Mouse (Mus musculus) lung, embryonic 15.5 days (tissue): ENCODE measurements around the gene Zcwpw1. TPM values are rescaled to one million over a fixed set of nuclear protein-coding genes. Genes with fewer than 3 reads are reported as not detected.
A peak's percentile ranks its signal among the peaks of the same experiment; 100 is the strongest.

Experiments used
- ATAC-seq: fragments of 200-750 bp; cut with Nextera tagmentation; 2 replicates; pipeline ENCODE4 v1.8.0; 2017; ENCODE audit warnings: moderate number of reproducible peaks, borderline replicate concordance; ENCODE audit not compliant: low FRiP score, low TSS enrichment; ENCODE audit errors: extremely low read depth
- H3K27ac ChIP-seq: fragments of 300-500 bp; sonication (generic); 2 replicates; pipeline ENCODE4 v1.5.1; 2015; ENCODE audit warnings: moderate library complexity, mild to moderate bottlenecking, inconsistent platforms
- H3K27me3 ChIP-seq: fragments of 300-500 bp; sonication (generic); 2 replicates; pipeline ENCODE4 v1.6.1; 2015; ENCODE audit warnings: inconsistent platforms
- H3K36me3 ChIP-seq: fragments of 300-500 bp; sonication (generic); 2 replicates; pipeline ENCODE4 v1.6.1; 2015; ENCODE audit warnings: inconsistent platforms
- H3K4me1 ChIP-seq: fragments of 300-500 bp; sonication (generic); 2 replicates; pipeline ENCODE4 v1.6.1; 2015; ENCODE audit warnings: inconsistent platforms
- H3K4me2 ChIP-seq: fragments of 300-500 bp; sonication (generic); 2 replicates; pipeline ENCODE4 v1.6.1; 2015; ENCODE audit warnings: inconsistent platforms, mild to moderate bottlenecking, moderate library complexity
- H3K4me3 ChIP-seq: fragments of 300-500 bp; sonication (generic); 2 replicates; pipeline ENCODE4 v1.5.1; 2015; ENCODE audit warnings: mild to moderate bottlenecking, inconsistent platforms
- H3K9ac ChIP-seq: fragments of 300-500 bp; sonication (generic); 2 replicates; pipeline ENCODE4 v1.6.1; 2015; ENCODE audit warnings: inconsistent platforms
- H3K9me3 ChIP-seq: fragments of 300-500 bp; sonication (generic); 2 replicates; pipeline ENCODE4 v1.6.1; 2016; ENCODE audit warnings: inconsistent platforms
- WGBS: fragments of 180-500 bp; shearing (Covaris S2); methylation state at CpG from one replicate; pipeline ENCODE4 v1.1.7; 2015; 5-methylcytosine and 5-hydroxymethylcytosine counted together
- polyA plus RNA-seq: library from polyadenylated mRNA; unstranded; fragments of >200 nt; fragmentation: Nextera tagmentation; extraction: Ambion mirVana; gene quantifications from 2 replicates; pipeline ENCODE4 v1.2.1, GENCODE M21; 2015

Gene Zcwpw1
- polyA plus RNA-seq, result 23.1 and 28.2 TPM in 2 replicates

DNA sequence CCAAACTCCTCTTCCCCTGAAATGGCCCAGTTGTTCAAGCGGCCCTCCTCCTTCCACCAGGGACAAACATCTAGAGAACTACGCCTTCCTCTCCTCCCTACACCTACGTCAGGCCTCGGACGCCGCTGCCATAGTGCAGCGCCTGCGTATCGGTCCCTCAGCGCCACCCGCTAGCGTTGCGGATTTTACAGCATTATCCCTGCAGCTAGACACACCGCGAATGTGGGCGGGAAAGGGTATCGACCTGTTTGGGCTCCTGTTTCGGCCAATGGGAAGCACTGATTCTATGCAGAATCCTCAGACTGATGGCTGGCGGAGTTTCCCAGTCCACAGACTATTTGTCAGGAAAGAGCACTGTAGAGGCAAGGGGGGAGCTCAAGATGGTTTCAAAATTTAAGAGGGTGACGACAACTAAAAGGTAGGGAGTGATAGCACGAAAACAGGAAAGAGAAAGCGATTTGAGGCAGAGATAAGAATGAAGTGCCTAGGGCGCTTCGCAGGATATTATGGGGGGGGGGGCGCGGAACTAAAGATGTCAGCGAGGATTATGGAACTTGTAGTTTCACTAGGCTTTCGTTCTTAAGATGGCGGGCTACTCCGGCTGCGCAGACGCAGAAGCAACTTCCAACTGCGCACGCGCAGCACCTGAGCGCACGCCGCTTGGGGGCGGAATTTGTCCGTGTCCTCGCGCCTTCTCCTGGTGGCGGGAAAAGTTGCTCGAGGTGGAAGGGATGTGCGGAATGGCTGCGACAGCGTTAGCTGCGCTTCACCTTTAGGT lies at the start of gene Zcwpw1, which contains the start of gene Mepce:
Zcwpw1 (plus strand) TSS at position 648 of the 778 bp plus-strand sequence.
Mepce (minus strand) TSS at position 505 of the 778 bp plus-strand sequence.
- Histone ChIP-seq H3K4me2 (peak within 1 kb of the TSS; percentile 70), H3K9ac (peak within 1 kb of the TSS; percentile 79), H3K4me1 (peaks cover 36% of the 10 kb centered on the region), H3K36me3 (peaks cover 14% of the 10 kb centered on the region), H3K27ac (peak within 1 kb of the TSS; percentile 99), H3K27me3 (no peaks in the 10 kb centered on the region), H3K4me3 (peak within 1 kb of the TSS; percentile 61), H3K9me3 (no peaks in the 10 kb centered on the region)
- peak; percentile 52 for ATAC-seq
- under 1% methylated on average over 48 of the region's 48 CpGs for WGBS

DNA sequence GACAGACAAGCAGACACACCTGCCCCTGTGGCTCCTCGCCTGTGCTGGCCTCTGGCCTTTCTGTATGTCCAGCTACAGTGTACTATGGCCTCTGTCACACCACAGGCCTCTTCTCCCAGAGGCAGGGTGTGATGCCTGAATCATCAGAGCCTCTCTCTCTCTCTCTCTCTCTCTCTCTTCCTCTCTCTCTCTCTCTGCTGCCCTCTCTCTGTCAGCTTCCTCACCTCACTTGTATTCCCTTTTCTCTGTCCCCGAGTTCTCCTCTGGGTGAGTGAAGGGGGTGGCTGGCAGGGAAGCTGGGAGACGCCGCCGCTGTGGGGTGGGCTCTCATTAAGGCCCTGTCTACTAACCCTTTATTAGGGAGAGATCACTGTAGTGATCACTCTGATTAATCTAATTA lies 49.1 kb upstream of the Zcwpw1 start:
- Histone ChIP-seq H3K4me1 (peaks cover 20% of the 10 kb centered on the region), H3K27ac (no peak overlapping the region), H3K9me3 (no peaks in the 10 kb centered on the region), H3K4me3 (no peak overlapping the region), H3K4me2 (no peak overlapping the region), H3K9ac (no peak overlapping the region), H3K27me3 (no peaks in the 10 kb centered on the region), H3K36me3 (no peaks in the 10 kb centered on the region)
- WGBS, result 50% methylated on average over 5 of the region's 5 CpGs
- ATAC-seq, result no peak

DNA sequence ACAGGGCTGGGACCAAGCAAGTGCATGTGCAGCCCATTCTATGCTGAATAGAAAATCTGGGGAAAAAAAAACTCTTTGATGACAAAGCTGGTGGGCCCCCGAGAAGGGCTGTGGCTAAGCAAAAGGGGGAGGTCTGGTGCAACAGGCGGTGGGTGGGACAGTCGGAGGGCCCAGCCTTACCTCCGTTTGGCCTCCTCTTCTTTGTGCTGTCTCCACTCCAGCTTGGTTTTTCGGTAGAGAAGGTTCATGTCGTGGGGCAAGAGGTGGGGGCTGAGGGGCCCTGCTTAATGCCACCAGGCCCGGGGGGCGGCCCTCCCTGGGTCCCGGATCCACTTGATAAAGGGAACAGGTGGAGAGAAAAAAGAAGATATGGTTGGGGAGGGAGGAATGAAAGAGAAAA lies 48.1 kb upstream of the Zcwpw1 start:
- no peak overlapping the region for H3K27ac ChIP-seq
- H3K4me3 ChIP-seq, result no peak overlapping the region
- no peak overlapping the region for H3K9ac ChIP-seq
- 54% methylated on average over 9 of the region's 9 CpGs for WGBS
- H3K4me2 ChIP-seq, result peak overlapping the region; percentile 97; the same call in 1 of the 2 replicates
- peaks cover 20% of the 10 kb centered on the region for H3K4me1 ChIP-seq
- no peaks in the 10 kb centered on the region for H3K27me3 ChIP-seq
- H3K36me3 ChIP-seq, result no peaks in the 10 kb centered on the region
- no peaks in the 10 kb centered on the region for H3K9me3 ChIP-seq
- no peak for ATAC-seq

DNA sequence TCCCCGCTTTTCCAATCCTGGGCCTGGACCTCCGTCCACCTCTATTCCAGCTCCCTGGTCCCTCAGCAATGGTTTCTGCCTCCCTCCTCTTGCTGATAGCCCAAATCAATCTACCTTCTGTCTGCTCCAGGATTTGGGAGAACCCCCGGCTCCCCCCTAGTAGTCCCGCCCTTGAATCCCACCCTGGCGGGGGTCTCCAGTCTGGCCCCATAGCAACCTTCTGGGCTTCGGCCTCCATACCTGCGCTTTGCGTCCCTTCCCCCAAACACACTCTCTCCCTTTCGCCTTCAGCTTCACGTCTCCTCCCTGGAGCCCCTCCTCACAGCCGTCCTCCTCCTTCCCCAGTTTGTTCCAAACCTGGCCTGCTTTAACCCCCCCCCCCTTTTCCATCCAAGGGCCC lies 47.1 kb upstream of the Zcwpw1 start:
- H3K4me2 ChIP-seq, result peak overlapping the region; percentile 97
- H3K9me3 ChIP-seq, result no peaks in the 10 kb centered on the region
- no peaks in the 10 kb centered on the region for H3K36me3 ChIP-seq
- peak overlapping the region; percentile 73 for H3K4me3 ChIP-seq
- H3K9ac ChIP-seq, result peak overlapping the region; percentile 60
- H3K4me1 ChIP-seq, result peaks cover 28% of the 10 kb centered on the region
- no peaks in the 10 kb centered on the region for H3K27me3 ChIP-seq
- 7% methylated on average over 11 of the region's 11 CpGs for WGBS
- peak overlapping the region; percentile 81; the same call in 1 of the 2 replicates for H3K27ac ChIP-seq
- 0 out of 2 replicates have a peak, but pooled peaks have one; percentile 2 for ATAC-seq

DNA sequence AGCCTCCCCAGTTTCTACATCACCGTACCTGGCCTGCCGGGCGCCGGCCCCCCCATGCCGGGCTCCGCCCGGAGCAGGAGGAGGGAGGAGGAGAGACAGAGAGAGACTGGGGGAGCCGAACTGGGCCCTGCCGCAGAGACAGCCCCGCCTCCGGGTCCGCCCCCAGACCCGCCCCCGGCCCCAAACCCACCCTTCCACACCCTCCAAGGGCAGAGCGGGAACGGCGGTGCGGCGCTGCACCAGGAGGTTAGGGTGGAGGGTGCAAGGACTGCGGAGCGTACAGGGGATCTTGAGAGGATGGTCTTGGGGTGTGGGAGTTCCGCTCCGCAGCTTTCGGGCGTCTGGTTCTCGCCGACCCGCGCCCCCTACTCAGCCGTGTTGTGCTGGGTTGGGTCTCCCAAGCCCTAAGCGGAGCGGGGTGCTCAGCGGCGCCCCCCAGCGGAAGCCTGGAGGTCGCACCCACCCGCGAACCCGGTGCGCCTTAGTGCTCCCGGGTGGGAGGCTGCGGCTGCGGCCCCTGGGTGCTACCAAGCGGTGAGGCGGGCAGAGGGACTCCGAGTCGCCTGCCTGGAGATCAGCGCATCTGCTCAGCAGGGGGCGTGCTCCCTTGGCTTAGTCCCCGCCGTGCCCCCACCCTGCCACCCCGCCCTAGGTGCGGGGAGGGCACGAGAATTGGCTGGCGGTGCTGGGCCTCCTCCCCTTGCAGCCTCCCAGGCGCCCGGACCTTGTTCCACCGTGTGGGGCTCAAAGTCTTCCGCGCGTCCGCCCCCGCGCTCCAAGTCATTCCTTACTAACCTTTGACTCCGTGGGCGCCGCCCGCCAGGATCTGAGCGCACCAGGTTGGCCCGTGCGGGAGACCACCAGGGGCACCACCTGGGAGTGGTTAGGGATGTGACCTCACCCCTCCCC lies 46.3 kb upstream of the Zcwpw1 start, which contains the start of gene Nyap1:
Nyap1 (minus strand) TSS at position 585 of the 909 bp plus-strand sequence.
- Histone ChIP-seq H3K27ac (peak within 1 kb of the TSS; percentile 81; the same call in 1 of the 2 replicates), H3K4me2 (peak within 1 kb of the TSS; percentile 97), H3K4me1 (peaks cover 30% of the 10 kb centered on the region), H3K9me3 (no peaks in the 10 kb centered on the region), H3K4me3 (peak within 1 kb of the TSS; percentile 73), H3K27me3 (no peaks in the 10 kb centered on the region), H3K9ac (peak within 1 kb of the TSS; percentile 60), H3K36me3 (no peaks in the 10 kb centered on the region)
- peak; percentile 85 for ATAC-seq
- WGBS, result under 1% methylated on average over 70 of the region's 71 CpGs

DNA sequence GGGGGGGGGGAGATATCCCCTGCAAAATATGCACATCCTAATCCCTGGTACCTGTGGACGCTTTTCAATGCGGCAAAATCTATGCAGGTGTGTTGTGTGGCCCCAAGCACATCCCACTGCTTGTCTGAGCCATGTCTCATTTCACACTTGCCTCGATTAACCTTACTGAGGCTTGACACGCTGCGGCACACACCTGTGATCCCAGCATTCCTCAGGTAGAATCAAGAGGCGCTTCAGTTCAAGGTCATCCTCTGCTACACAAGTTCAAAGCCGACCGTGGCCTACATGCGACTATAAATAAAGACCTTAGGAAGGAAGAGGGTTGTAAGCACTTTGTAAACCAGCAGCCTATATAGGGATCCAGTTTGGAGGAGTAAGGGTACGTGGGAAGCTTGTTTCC lies 45.5 kb upstream of the Zcwpw1 start:
- no peaks in the 10 kb centered on the region for H3K27me3 ChIP-seq
- WGBS, result 52% methylated on average over 10 of the region's 10 CpGs

DNA sequence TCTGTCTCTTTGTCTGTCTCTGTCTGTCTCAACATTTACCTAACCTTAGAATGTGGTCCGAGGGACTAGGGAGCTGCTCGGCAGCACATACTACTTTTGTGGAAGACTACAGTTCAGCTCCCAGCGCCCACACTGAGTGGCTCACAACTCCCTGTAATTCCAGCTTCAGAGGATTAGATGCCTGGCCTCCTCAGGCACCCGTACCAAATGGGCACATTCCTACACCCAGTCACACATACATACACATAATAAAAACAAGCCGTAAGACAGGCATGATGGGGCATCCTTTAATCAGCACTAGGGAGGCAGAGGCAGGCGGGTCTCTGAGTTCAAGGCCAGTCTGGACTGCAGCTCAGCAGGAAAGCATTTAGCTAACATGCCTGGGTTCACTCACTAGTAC lies 44.8 kb upstream of the Zcwpw1 start:
- Histone ChIP-seq H3K4me3 (no peak overlapping the region), H3K4me1 (peaks cover 34% of the 10 kb centered on the region), H3K27me3 (no peaks in the 10 kb centered on the region), H3K4me2 (no peak overlapping the region), H3K27ac (no peak overlapping the region), H3K9ac (no peak overlapping the region), H3K9me3 (no peaks in the 10 kb centered on the region), H3K36me3 (no peaks in the 10 kb centered on the region)
- WGBS, result 87% methylated on average over 6 of the region's 6 CpGs
- no peak for ATAC-seq

More for the DNA sequence above, 45.5 kb upstream of the Zcwpw1 start:
- Histone ChIP-seq H3K4me3 (peak overlapping the region; percentile 73; the same call in 1 of the 2 replicates), H3K4me1 (peaks cover 30% of the 10 kb centered on the region), H3K27ac (no peak overlapping the region), H3K4me2 (peak overlapping the region; percentile 97), H3K36me3 (no peaks in the 10 kb centered on the region), H3K9me3 (no peaks in the 10 kb centered on the region), H3K9ac (no peak overlapping the region)
- no peak for ATAC-seq

DNA sequence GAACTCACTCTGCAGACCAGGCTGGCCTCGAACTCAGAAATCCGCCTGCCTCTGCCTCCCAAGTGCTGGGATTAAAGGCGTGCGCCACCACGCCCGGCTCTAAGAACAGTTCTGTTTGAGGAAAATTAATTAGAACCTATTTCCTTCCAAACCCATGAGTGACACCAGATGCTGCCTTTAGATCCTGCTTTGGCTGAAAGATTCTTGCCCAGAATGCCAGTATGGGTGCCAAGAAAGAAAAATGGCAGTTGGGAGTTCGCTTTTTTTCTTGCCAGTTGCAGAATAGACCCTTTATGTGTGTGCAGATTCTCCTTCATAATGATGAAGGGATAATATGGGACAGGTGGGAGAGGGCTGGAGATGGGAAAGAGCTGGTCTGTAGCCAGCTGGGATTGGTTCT lies 43.4 kb upstream of the Zcwpw1 start:
- ATAC-seq, result no peak
- no peak overlapping the region for H3K4me3 ChIP-seq
- no peaks in the 10 kb centered on the region for H3K9me3 ChIP-seq
- peaks cover 47% of the 10 kb centered on the region for H3K4me1 ChIP-seq
- H3K9ac ChIP-seq, result no peak overlapping the region
- H3K27ac ChIP-seq, result no peak overlapping the region
- H3K36me3 ChIP-seq, result no peaks in the 10 kb centered on the region
- no peak overlapping the region for H3K4me2 ChIP-seq
- 84% methylated on average over 7 of the region's 7 CpGs for whole genome bisulfite sequencing
- no peaks in the 10 kb centered on the region for H3K27me3 ChIP-seq

DNA sequence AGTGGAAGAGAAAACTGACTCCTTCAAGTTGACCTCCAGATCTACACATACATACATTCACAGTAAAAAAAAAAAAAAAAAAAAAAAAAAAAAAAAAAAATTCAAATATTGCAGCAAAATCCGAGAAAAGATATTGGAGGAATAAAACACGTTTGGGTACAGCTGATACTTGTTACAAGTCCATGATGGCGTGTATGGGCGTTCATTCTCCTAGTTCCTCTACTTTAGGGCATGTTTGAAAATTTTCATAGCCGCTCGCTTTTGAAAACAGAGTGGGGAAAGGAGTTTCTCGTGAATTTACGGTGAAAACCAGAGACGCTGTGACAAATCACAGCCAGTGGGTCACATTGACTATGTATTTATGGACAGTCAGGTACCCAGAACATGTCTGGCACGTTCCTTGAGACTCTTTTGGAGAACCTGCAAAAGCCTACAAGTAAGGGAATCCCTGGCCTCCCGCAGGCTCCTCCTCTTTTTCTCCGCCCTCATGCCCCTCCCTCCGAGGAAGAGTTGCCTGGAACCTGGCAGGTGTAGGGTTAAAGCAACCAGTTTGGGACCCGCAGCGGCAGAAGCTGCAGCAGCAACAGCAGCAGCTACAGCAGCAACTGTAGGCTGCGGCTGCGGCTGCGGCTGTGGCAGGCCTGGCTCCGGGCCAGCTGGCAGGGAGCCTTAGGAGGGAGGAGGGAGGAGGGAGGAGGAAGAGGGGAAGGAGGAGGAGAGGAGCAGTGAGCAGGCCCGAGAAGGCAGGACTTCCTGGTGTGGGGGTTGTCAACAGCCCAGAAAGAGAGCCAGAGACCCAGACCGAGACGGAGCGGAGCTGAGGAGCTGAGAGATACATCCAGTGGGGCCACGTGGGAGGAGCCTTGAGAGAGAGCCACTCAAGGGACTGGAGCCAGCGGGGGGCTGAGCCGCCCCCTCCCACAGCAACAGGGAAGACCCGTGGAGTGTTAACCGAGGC lies 42.1 kb upstream of the Zcwpw1 start, which contains the start of gene Tsc22d4:
Tsc22d4 (plus strand) TSS at position 517 of the 958 bp plus-strand sequence.
- 3% methylated on average over 28 of the region's 28 CpGs for WGBS
- no peaks in the 10 kb centered on the region for H3K9me3 ChIP-seq

DNA sequence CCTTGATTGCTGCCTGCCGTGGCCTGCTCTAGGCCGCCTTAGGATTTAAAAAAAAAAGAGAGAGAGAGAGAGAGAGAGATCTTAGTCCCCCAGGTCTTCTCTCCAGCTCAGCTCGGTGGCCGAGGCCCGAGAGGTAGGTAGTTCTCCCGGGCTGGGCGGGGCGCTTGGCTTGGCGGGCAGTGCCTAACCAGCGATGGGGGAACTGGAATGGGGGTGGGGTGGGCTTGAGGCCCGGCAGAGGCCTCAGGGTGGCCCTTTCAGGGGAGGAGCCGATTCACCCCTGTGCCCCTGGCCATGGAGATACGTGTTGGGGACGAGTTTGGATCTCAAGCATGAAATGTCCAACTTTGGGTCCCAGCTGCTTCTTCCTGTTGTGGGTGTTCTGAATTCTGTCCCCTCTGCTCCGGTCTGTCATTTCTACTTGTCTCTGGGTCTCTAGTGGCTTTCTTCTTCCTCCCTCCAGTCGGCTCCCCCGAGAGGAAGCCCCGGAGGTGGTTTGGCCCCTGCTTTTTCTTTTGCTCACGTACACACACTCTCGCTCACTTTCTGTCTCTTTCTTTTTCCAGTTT lies 41.2 kb upstream of the Zcwpw1 start:
- WGBS, result 0% methylated on average over 20 of the region's 20 CpGs
- Histone ChIP-seq H3K36me3 (peaks cover 8% of the 10 kb centered on the region), H3K27me3 (no peaks in the 10 kb centered on the region), H3K9me3 (no peaks in the 10 kb centered on the region), H3K4me2 (peak overlapping the region; percentile 89), H3K4me1 (peaks cover 41% of the 10 kb centered on the region), H3K27ac (peak overlapping the region; percentile 99), H3K4me3 (peak overlapping the region; percentile 86), H3K9ac (peak overlapping the region; percentile 79)
- peak; percentile 32 for ATAC-seq

More for the DNA sequence above, 42.1 kb upstream of the Zcwpw1 start, which contains the start of gene Tsc22d4:
- no peaks in the 10 kb centered on the region for H3K36me3 ChIP-seq
- no peaks in the 10 kb centered on the region for H3K27me3 ChIP-seq
- peak within 1 kb of the TSS; percentile 89 for H3K4me2 ChIP-seq
- peak within 1 kb of the TSS; percentile 79 for H3K9ac ChIP-seq
- peak; percentile 91 for ATAC-seq
- H3K4me3 ChIP-seq, result peak within 1 kb of the TSS; percentile 86
- H3K4me1 ChIP-seq, result peaks cover 40% of the 10 kb centered on the region
- peak within 1 kb of the TSS; percentile 99 for H3K27ac ChIP-seq
